Mouse (Mus musculus): ENCODE data around the gene D7Ertd443e. TPM values are rescaled to one million over a fixed set of nuclear protein-coding genes. Genes with fewer than 3 reads are reported as not detected.

The D7Ertd443e gene
- total RNA-seq (2012; rRNA removed) (not detected in 2 replicates), total RNA-seq (2014; rRNA removed) (not detected in 2 replicates), polyA plus RNA-seq (2012; ENCODE audit: insufficient read length, low read depth) (not detected in 2 replicates)

DNA sequence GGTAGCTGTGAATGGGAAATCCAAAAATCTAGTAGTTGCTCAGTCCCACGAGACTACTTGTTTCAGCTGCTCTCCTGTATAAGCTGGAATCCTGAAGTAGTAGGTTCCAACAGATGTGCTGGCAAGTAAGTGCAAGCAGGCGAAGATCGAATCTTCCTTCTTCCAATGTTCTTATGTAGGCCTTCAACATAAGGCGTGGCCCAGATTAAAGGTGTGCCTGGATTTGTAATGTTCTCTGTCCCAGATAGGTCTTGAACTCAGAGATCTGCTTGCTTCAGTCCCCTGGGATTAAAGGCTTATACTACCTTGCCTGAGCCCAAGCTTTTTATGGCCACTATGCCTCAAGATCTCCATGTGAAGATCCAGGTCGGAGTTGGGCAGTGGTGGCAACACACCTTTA lies at the start of gene D7Ertd443e:
D7Ertd443e (minus strand) TSS at position 101 of the 400 bp plus-strand sequence.
- in situ Hi-C loops (cut with MboI; ENCODE audit: low pct_ligation_motif_present, low pct_unique_long_range_greater_than_20kb, low sequenced_read_pairs) = no loop called here
- Histone ChIP-seq H3K4me2 (ENCODE audit: insufficient read depth, low read depth, poor library complexity, severe bottlenecking) (no peak within 1 kb of the TSS), H3K4me1 (ENCODE audit: control insufficient read depth in 1 of 2, insufficient read depth in 2 of 2) (no peaks in the 10 kb centered on the region), H3K9ac (ENCODE audit: insufficient read depth, low read depth) (no peak within 1 kb of the TSS), H3K36me3 (replicated peaks in 1 of 2; ENCODE audit: control insufficient read depth in 1 of 2, insufficient read depth in 1 of 2, low read length in 1 of 2) (no peaks in the 10 kb centered on the region), H3K27ac (ENCODE audit: insufficient read depth, low read depth) (no peak within 1 kb of the TSS), H3K9me3 (replicated peaks; ENCODE audit: low read length) (peaks cover 61% of the 10 kb centered on the region), H3K79me2 (replicated peaks; ENCODE audit: control insufficient read depth, extremely low read depth, insufficient read depth, poor library complexity, severe bottlenecking) (no peaks in the 10 kb centered on the region), H3K4me3 (replicated peaks in 1 of 3; ENCODE audit: low read depth in 2 of 3, low read length in 2 of 3, poor library complexity in 1 of 3) (no peak within 1 kb of the TSS), H3K27me3 (replicated peaks) (no peaks in the 10 kb centered on the region)
- TF ChIP-seq JUN (IDR thresholded peaks at IDR 0.05; ENCODE audit: insufficient read depth, low read depth, low read length) = no peak
- TF ChIP-seq MAX (IDR thresholded peaks at IDR 0.05; ENCODE audit: low read length) = no peak
- no peak for TF ChIP-seq RCOR1 (conservative IDR thresholded peaks at IDR 0.05; ENCODE audit: low read depth, low read length)
- no peak for TF ChIP-seq SMC3 (IDR thresholded peaks at IDR 0.05; ENCODE audit: low read depth, low read length)
- TF ChIP-seq NELFE (IDR thresholded peaks at IDR 0.05; ENCODE audit: low read depth, low read length) = no peak
- no peak for TF ChIP-seq KAT2A (IDR thresholded peaks at IDR 0.05; ENCODE audit: insufficient replicate concordance, low read length)
- no peak for TF ChIP-seq UBTF (IDR thresholded peaks at IDR 0.05; ENCODE audit: low read depth, low read length)
- no peak for TF ChIP-seq MAZ (IDR thresholded peaks at IDR 0.05; ENCODE audit: low read depth, low read length)
- no peak for TF ChIP-seq MEF2A (IDR thresholded peaks at IDR 0.05; ENCODE audit: borderline replicate concordance, low read depth, low read length)
- no peak for TF ChIP-seq POLR2AphosphoS2 (IDR thresholded peaks at IDR 0.05; ENCODE audit: low read depth, low read length)
- TF ChIP-seq CHD1 (IDR thresholded peaks at IDR 0.05; ENCODE audit: low read depth, low read length) = no peak
- TF ChIP-seq PAX5 (IDR thresholded peaks at IDR 0.05; ENCODE audit: low read length) = no peak
- no peak for TF ChIP-seq TCF12 (IDR thresholded peaks at IDR 0.05; ENCODE audit: low read depth, low read length)
- TF ChIP-seq ZC3H11A (IDR thresholded peaks at IDR 0.05; ENCODE audit: low read depth, low read length) = no peak
- no peak for TF ChIP-seq USF2 (conservative IDR thresholded peaks at IDR 0.05; ENCODE audit: low read depth, low read length)
- no peak for TF ChIP-seq NRF1 (IDR thresholded peaks at IDR 0.05; ENCODE audit: low read depth, low read length)
- no peak for TF ChIP-seq GABPA (IDR thresholded peaks at IDR 0.05; ENCODE audit: insufficient replicate concordance, low read depth, low read length)
- no peak for TF ChIP-seq ZNF384 (IDR thresholded peaks at IDR 0.05; ENCODE audit: low read depth, low read length)
- no peak for TF ChIP-seq EP300 (IDR thresholded peaks at IDR 0.05; ENCODE audit: low read length)
- no peak for TF ChIP-seq RAD21 (IDR thresholded peaks at IDR 0.05; ENCODE audit: low read depth, low read length)
- dilution Hi-C loops (cut with MboI; ENCODE audit: extremely low pct_ligation_motif_present, extremely low pct_unique_long_range_greater_than_20kb, low sequenced_read_pairs) = no loop called here
- no peak for DNase-seq (ENCODE audit: extremely low read depth)

DNA sequence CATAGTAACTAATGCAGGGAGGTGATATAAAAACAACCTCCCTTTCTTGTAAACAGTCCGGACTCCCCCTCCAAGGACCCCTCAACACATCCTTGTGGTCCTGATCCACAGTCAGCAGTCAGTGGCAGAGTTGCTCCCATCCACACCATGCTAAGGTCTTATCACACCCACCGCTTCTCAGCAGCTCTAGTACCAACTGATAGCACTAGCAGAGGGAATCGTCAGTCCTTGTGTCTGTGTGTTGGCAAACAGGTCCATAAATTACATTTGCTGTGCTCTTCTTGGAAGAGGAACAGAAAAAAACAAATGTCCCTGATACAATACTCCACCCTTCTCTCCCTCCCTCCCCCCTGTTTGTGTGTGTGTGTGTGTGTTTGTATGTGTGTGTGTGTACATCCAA lies 46.2 kb upstream of the D7Ertd443e start:
- Histone ChIP-seq H3K4me1 (ENCODE audit: control insufficient read depth in 1 of 2, insufficient read depth in 2 of 2) (no peaks in the 10 kb centered on the region), H3K4me3 (replicated peaks in 1 of 3; ENCODE audit: low read depth in 2 of 3, low read length in 2 of 3, poor library complexity in 1 of 3) (no peak overlapping the region), H3K27ac (ENCODE audit: insufficient read depth, low read depth) (no peak overlapping the region), H3K9ac (ENCODE audit: insufficient read depth, low read depth) (no peak overlapping the region), H3K4me2 (ENCODE audit: insufficient read depth, low read depth, poor library complexity, severe bottlenecking) (no peak overlapping the region), H3K36me3 (replicated peaks in 1 of 2; ENCODE audit: control insufficient read depth in 1 of 2, insufficient read depth in 1 of 2, low read length in 1 of 2) (no peaks in the 10 kb centered on the region), H3K27me3 (replicated peaks) (no peaks in the 10 kb centered on the region), H3K79me2 (replicated peaks; ENCODE audit: control insufficient read depth, extremely low read depth, insufficient read depth, poor library complexity, severe bottlenecking) (no peaks in the 10 kb centered on the region), H3K9me3 (replicated peaks; ENCODE audit: low read length) (peaks cover 80% of the 10 kb centered on the region)
- dilution Hi-C loops (cut with MboI; ENCODE audit: extremely low pct_ligation_motif_present, extremely low pct_unique_long_range_greater_than_20kb, low sequenced_read_pairs) = no loop called here
- no peak for DNase-seq (ENCODE audit: extremely low read depth)
- in situ Hi-C loops (cut with MboI; ENCODE audit: low pct_ligation_motif_present, low pct_unique_long_range_greater_than_20kb, low sequenced_read_pairs) = no loop called here
- TF ChIP-seq POLR2AphosphoS2 (IDR thresholded peaks at IDR 0.05; ENCODE audit: low read depth, low read length) (no peak), E2F4 (IDR thresholded peaks at IDR 0.05; ENCODE audit: insufficient replicate concordance, low read depth, low read length) (no peak), MAFK (IDR thresholded peaks at IDR 0.05; ENCODE audit: insufficient replicate concordance, low read length) (no peak), ZC3H11A (IDR thresholded peaks at IDR 0.05; ENCODE audit: low read depth, low read length) (no peak), MAZ (IDR thresholded peaks at IDR 0.05; ENCODE audit: low read depth, low read length) (no peak), RAD21 (IDR thresholded peaks at IDR 0.05; ENCODE audit: low read depth, low read length) (no peak), RCOR1 (conservative IDR thresholded peaks at IDR 0.05; ENCODE audit: low read depth, low read length) (no peak), EP300 (IDR thresholded peaks at IDR 0.05; ENCODE audit: low read length) (no peak), ZNF384 (IDR thresholded peaks at IDR 0.05; ENCODE audit: low read depth, low read length) (no peak), USF2 (conservative IDR thresholded peaks at IDR 0.05; ENCODE audit: low read depth, low read length) (no peak)

Measured in CH12.LX (cell line).